Mouse (Mus musculus): ENCODE measurements around the gene Zfp558. TPM values are rescaled to one million over a fixed set of nuclear protein-coding genes. Genes with fewer than 3 reads are reported as not detected.
"Not testable (repeated sequence)": the region's sequence is repeated elsewhere in the genome, so short reads cannot be mapped to it uniquely, and the experiment has no call there.

The Zfp558 gene
- 1 to 10 TPM in 1 of 2 experiments, under 1 TPM in 1; 0.78 to 1.3 TPM for total RNA-seq (2021)
- long read RNA-seq, experiment 1, partial matches to known transcripts: 0 of 1 reads
- long read RNA-seq, experiment 1, other reads (novel, unspliced or antisense): 1 of 1 reads
- long read RNA-seq, experiment 2, partial matches to known transcripts: 0 of 1 reads
- long read RNA-seq, experiment 2, other reads (novel, unspliced or antisense): 0 of 1 reads

DNA sequence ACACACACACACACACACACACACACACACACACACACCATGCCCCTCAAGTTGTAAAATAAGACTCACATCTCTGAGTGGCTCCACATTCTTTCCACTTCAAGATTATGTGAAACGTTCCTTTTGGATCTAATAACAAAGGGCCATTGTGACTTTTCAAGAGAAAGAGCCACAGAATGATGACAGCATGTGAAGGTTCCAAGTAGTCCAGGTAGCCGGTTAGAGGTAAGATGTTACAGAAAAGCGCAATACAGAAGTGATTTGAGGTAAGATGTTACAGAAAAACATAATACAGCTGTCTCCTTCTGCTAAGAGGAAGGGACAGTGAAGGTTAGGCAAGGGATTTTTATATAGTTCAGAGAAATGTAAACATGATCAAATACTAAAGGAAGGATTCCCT is at the start of gene Zfp558, which contains the start of gene Mbd3l1:
TSS of gene Zfp558 (minus strand) at position 101 of the 400 bp plus-strand sequence.
TSS of gene Mbd3l1 (plus strand) at position 192 of the 400 bp plus-strand sequence.
- intact Hi-C loops (cut with DNase I; ENCODE audit: low total_unique reads): no loop called here

DNA sequence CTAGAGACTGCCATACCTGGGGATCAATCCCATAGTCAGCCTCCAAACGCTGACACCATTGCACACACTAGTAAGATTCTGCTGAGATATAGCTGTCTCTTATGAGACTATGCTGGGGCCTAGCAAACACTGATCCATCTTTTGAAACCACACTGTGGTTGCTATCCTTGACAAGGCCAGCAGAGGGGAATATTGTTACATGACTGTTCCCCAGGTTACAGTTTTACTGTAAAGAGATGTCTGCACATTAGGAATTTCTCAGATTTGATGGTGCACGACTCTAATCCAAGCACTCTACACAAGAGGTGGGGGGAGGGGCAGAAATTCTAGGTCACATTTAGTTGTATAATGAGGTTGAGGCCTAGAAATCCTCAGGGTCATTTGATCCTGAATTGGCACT is 30.0 kb upstream of the Zfp558 start:
- no peak for DNase-seq
- intact Hi-C loops (cut with DNase I; ENCODE audit: low total_unique reads): no loop called here

More for the DNA sequence above, at the start of gene Zfp558, which contains the start of gene Mbd3l1:
- no peak for DNase-seq

DNA sequence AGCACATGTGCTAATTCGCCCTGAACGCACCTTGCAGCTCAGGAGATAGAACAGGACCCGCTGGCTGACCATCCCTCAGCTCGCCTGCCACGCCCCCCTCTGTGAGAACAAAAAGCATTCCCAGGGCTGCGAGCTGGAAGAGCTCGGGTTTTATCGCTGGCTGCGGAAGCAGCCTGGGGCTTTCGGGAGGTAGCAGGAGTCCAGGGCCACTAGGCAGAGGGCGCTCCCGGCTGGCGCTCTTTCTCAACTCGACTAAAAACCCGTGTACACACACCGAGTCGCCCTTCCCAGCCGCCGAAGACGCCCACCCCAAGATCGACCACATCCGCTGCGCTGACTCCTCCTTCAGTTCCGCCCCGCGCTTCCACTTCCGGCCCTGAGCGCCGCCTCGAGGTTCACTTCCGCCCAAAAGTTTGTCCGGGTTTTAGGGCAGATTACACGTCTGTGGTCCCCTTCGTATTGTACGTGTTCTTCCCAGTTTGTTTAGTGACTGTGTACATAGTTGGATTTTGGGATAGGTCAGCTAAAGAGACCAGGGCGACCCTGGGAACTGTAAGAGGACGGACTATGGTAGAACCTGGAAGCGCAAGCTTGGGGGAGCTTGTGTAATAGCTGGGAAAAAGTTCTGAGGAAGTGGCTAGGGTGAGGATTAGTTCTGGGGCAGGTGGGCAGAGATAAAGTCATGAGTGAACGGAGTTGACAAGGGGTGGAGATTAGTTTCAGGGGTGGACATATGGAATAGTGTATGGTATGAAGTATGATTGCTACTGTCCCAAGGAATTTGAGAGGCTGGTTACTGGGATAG is 4.5 kb downstream of the Zfp558 start:
- DNase-seq: peak; percentile 73
- intact Hi-C loops (cut with DNase I; ENCODE audit: low total_unique reads): no loop called here

DNA sequence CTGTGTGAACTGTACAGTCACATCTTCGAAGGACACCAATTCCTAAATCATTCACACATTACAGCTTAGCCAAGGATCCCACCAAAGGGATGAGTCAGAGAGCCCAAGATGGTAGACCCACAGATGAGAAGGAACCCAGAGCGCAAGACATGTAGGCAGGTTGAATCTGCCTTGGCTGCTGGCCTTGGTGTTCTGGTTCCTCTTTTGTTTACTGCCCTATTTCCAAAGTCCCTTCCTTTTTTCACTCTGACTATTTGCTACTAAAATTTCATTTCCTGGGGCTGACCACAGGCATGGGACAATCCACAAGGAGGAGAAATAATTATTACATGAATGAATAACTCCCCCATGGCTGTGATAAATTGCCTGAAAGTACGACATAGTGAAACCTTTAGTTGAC is 10.1 kb downstream of the Zfp558 start:
- no peak for DNase-seq
- intact Hi-C loops (cut with DNase I; ENCODE audit: low total_unique reads): no loop called here

- intact Hi-C loops (cut with DNase I; ENCODE audit: low total_unique reads): no loop called here
- DNase-seq: no peak
These were observed 10.7 kb downstream of the Zfp558 start for GRCm38 (mm10) chr9:18467350-18467749.

- intact Hi-C loops (cut with DNase I; ENCODE audit: low total_unique reads): no loop called here
These were observed 21.5 kb downstream of the Zfp558 start for GRCm38 (mm10) chr9:18456520-18456919.

GRCm38 (mm10) chr9:18431687-18432086 is 46.4 kb downstream of the Zfp558 start:
- intact Hi-C loops (cut with DNase I; ENCODE audit: low total_unique reads): no loop called here
- DNase-seq: no peak

More at GRCm38 (mm10) chr9:18456520-18456919, 21.5 kb downstream of the Zfp558 start:
- no peak for DNase-seq

DNA sequence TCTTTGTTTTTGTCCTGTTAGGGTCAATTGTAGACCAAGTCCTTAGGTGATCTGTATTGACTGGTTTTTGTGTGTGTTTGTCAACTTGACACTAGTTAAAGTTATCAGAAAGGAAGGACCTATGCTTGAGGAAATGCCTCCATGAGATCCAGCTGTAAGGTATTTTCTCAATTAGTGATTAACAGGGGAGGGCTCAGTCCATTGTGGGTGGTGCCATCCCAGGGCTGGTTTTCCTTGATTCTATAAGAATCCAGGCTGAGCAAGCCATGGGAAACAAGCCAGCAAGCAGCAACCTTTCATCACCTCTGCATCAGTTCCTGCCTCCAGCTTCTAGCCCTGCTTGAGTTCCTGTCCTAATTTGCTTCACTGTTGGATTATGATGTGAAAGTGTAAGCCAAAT is 47.7 kb downstream of the Zfp558 start, which contains the start of gene Mbd3l2:
TSS of gene Mbd3l2 (plus strand) at position 301 of the 400 bp plus-strand sequence.
- DNase-seq: no peak
- intact Hi-C loops (cut with DNase I; ENCODE audit: low total_unique reads): no loop called here

- intact Hi-C loops (cut with DNase I; ENCODE audit: low total_unique reads); DNase-seq: not testable (repeated sequence)
These were observed 65.7 kb downstream of the Zfp558 start for GRCm38 (mm10) chr9:18412371-18412770.

Small RNA genes lying within 50 kb of the gene (microRNA-seq; reads per million reads assigned to microRNA genes)
- gene Gm22854: 0 reads per million in 2 experiments

Other genes starting within 250 kb of the Zfp558 start
- gene Chordc1, start 186.1 kb downstream of the Zfp558 start, total RNA-seq (2021): 10 to 100 TPM; 39.3 to 41.3 TPM
- 1 to 10 TPM; 7.5 to 9.9 TPM for gene Naalad2, start 75.3 kb downstream of the Zfp558 start, total RNA-seq (2021)
- gene Ubtfl1, start 73.8 kb downstream of the Zfp558 start, total RNA-seq (2021): not detected
- gene Mbd3l2, start 47.6 kb downstream of the Zfp558 start, total RNA-seq (2021): not detected
- not detected for gene Mbd3l1, start 91 bp upstream of the Zfp558 start, total RNA-seq (2021)
- gene Muc16, start 196.3 kb upstream of the Zfp558 start, total RNA-seq (2021): not detected